Mouse (Mus musculus) bone marrow macrophage, adult 2 months (primary cell): ENCODE results near the gene Mgme1. TPM values are rescaled to one million over a fixed set of nuclear protein-coding genes. Genes with fewer than 3 reads are reported as not detected.

Experiments used
- H3K27ac ChIP-seq: 2 replicates; pipeline ENCODE4 v1.5.1; 2012; ENCODE audit warnings: low read depth, low read length; ENCODE audit not compliant: insufficient read depth
- H3K4me1 ChIP-seq: 2 replicates; pipeline ENCODE4 v1.6.1; 2012; ENCODE audit warnings: low read length; ENCODE audit not compliant: control insufficient read depth, insufficient read depth
- H3K4me3 ChIP-seq: 2 replicates; pipeline ENCODE4 v1.5.1; 2012; ENCODE audit warnings: mild to moderate bottlenecking, low read length, moderate library complexity; ENCODE audit not compliant: insufficient read depth
- CTCF ChIP-seq: IDR thresholded peaks from 2 replicates; pipeline ENCODE4 v1.5.1; 2012; ENCODE audit warnings: low read depth, mild to moderate bottlenecking, low read length, moderate library complexity
- POLR2A ChIP-seq: IDR thresholded peaks from 2 replicates; pipeline ENCODE4 v1.6.1; 2012; ENCODE audit warnings: mild to moderate bottlenecking, low read depth, low read length, borderline replicate concordance
- polyA plus RNA-seq: library from polyadenylated mRNA; stranded (reverse); fragments of >200 nt; gene quantifications from 2 replicates; pipeline ENCODE4 v1.2.4, GENCODE M21; 2012; ENCODE audit not compliant: missing spikeins, insufficient read depth, insufficient read length

Mgme1 gene
- 12.2 and 13.2 TPM in 2 replicates for polyA plus RNA-seq

DNA sequence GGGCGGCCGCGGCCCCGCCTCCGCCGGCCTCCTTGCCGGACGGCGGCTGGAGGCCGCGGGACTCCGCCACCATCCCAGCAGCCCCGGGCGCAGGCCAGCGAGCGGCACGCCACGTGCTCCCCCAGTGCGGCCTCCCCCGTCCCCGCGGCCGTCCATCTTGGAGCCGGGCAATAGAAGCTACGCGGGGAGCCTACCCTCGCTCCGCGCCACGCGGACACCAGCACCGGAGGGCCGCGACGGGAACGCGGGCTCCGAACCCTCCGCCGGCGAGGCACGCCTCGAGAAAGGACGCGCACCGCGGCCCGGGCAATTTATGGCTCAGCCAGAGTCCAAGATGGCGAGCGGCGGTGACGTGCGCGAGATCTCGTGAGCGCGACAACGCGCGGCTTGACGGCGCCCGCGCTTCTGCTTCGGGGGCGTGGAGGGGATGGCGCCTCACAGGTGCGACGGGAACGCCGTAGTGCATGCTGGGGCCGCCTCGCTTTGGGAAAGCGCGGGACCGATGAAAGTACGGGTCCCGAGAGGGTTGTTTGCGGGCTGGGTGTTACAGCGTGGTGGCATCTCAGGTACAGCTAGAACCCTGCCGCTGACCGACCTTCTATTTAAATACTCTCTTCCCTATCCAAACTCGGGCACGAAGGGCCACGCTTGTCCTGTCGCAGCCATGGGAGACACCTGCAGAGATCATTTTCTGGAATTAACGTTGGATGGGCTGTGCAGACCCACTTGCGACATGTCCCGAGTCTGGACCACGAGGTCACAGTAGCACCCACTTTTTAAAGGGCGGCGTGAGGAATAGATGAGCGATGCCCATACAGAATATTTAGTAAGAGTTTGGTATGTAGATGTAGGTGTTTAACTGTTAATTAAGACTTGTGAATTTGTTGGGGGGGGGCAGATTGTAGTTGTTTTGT is at the start of gene Mgme1, which contains the start of gene Snx5:
Gene Mgme1 (plus strand): TSS at position 157 of the 914 bp plus-strand sequence.
Gene Snx5 (minus strand): TSS at position 400 of the 914 bp plus-strand sequence.
- TF ChIP-seq POLR2A (0 out of 2 replicates have a peak, but pooled peaks have one; percentile 55), CTCF (no peak)
- Histone ChIP-seq H3K27ac (peak within 1 kb of the TSS; percentile 94), H3K4me1 (peaks cover 22% of the 10 kb centered on the region), H3K4me3 (peak within 1 kb of the TSS; percentile 87)

DNA sequence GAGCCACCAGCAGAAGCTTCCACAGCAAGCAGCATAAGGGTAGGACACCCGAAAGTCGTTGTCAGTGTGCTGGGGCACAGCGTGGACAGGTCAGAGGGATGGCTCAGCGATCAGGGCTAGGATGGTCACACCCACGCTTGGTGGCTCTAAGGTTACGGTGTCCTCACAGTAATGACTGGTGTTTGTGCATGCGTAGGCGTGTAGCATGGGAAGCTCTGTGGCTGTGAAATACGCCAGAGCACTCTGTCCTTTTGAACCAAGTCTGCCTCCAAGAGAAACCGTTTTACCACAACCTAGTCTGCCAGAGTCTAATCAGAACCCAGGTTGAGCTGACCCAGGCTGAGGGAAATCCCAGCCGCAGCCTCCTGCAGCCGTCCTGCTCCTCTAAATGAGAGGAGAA is 46.1 kb upstream of the Mgme1 start:
- Histone ChIP-seq H3K27ac (no peak overlapping the region), H3K4me1 (peaks cover 9% of the 10 kb centered on the region; the same call in 1 of the 2 replicates), H3K4me3 (no peak overlapping the region)
- TF ChIP-seq POLR2A (no peak), CTCF (no peak)

- TF ChIP-seq CTCF (no peak), POLR2A (no peak)
- Histone ChIP-seq H3K4me3 (no peak overlapping the region), H3K4me1 (peaks cover 9% of the 10 kb centered on the region; the same call in 1 of the 2 replicates), H3K27ac (no peak overlapping the region)
These were observed 43.4 kb upstream of the Mgme1 start for GRCm38 (mm10) chr2:144226906-144227586.

- TF ChIP-seq POLR2A (no peak), CTCF (no peak)
- H3K27ac ChIP-seq, result 0 out of 2 replicates have a peak overlapping the region, but pooled peaks have one; percentile 11
- no peak overlapping the region for H3K4me3 ChIP-seq
- H3K4me1 ChIP-seq, result peaks cover 6% of the 10 kb centered on the region; the same call in 1 of the 2 replicates
These were observed 41.7 kb upstream of the Mgme1 start for GRCm38 (mm10) chr2:144228521-144229346.

DNA sequence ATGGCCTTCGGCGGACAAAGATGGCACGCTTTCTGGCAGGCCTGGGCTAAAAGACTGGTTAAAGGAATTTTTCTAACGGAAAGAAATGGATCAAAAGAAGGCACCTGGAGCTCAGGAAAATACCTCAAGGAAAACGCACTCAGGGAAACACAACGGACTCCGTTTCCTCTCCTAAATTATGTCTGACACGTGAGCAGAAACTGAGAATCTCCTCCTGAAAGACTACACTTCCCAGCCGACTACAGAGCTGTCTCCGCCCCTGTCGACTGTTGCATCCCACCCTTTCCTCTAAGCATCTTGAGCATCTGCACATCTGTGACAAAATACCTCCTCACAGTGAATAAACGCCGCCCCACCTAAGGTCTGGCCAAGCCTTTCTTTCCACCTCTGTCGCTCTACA is 40.8 kb upstream of the Mgme1 start:
- Histone ChIP-seq H3K4me3 (no peak overlapping the region), H3K4me1 (0 out of 2 replicates have a peak, but pooled peaks cover 3% of the 10 kb centered on the region), H3K27ac (no peak overlapping the region)
- no peak for TF ChIP-seq POLR2A
- no peak for TF ChIP-seq CTCF

DNA sequence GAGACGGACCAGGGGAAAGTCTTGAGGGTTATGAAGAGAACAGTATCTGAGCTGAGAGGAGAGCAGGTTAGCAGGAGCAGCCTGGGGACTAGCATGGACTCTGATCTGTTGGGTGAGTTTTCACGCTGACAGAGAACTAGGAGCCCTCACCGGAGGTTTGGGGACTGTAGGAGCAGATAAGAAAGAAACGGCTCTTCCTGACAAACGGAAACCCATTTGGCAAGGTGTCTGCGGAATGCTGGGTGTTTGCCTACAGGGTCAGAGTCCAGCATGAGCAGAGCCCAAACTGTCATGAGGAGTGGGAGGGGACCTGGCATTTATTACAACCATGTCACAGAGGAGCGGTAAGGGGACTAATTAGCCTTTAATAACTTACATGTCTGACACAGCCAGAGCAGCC is 40.0 kb upstream of the Mgme1 start:
- Histone ChIP-seq H3K27ac (no peak overlapping the region), H3K4me3 (no peak overlapping the region)

GRCm38 (mm10) chr2:144231115-144231514 is 39.3 kb upstream of the Mgme1 start:
- TF ChIP-seq CTCF (no peak), POLR2A (no peak)
- 0 out of 2 replicates have a peak, but pooled peaks cover 3% of the 10 kb centered on the region for H3K4me1 ChIP-seq
- no peak overlapping the region for H3K4me3 ChIP-seq
- H3K27ac ChIP-seq, result no peak overlapping the region

More for the DNA sequence above, 40.0 kb upstream of the Mgme1 start:
- H3K4me1 ChIP-seq, result 0 out of 2 replicates have a peak, but pooled peaks cover 3% of the 10 kb centered on the region
- TF ChIP-seq POLR2A (no peak), CTCF (no peak)

- H3K27ac ChIP-seq, result no peak overlapping the region
- H3K4me3 ChIP-seq, result no peak overlapping the region
- TF ChIP-seq POLR2A (no peak), CTCF (no peak)
- peaks cover 21% of the 10 kb centered on the region for H3K4me1 ChIP-seq
These were observed 36.9 kb upstream of the Mgme1 start for GRCm38 (mm10) chr2:144233534-144233933.

DNA sequence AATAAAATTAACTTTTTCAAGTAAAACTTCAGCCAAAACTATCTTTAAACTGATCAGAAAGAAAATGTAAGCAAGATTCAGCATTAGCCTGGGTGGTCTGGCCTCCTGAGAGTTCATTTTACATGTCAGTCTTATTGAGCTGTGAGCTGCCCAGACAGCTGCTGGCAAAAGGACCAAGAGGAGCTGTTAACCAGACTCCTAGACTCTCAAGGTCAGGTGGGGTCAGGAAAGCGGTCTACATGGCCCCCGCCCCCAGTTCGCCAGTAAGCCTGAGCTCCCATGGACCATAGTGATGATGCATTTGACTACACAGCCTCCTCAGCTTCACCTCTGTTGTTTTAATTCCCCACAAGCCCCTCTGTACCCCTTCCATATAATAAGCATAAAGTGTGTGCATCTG is 34.7 kb upstream of the Mgme1 start:
- H3K4me1 ChIP-seq, result peaks cover 21% of the 10 kb centered on the region
- no peak overlapping the region for H3K4me3 ChIP-seq
- TF ChIP-seq POLR2A, result no peak
- TF ChIP-seq CTCF, result no peak
- no peak overlapping the region for H3K27ac ChIP-seq
